Comparison of ENCODE assay signal across 23 mouse cellular contexts in the genomic region with DNA sequence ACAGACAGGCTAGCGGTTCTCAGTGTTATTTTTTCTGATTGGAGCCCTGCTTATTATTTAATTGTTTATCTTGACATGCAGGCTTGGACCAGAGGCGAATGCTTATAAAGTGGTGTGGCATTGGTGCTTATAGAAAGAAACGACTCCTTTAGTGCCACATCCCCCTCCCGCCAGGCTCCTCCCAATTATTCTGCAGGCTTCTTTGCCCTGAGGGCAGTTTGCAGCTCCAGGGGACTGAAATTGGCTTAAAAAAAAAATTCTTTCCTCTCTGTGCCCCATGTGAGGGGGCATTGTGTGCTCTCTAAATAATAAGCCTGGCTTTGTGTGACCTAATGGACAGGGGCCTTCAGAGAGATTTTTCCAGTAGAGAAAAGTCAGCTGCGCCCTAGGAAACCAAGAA.
A peak's percentile ranks its signal among the peaks of the same experiment; 100 is the strongest.
DNase-seq lines count a peak whose midpoint lies in the region; ATAC-seq and TF ChIP-seq lines count a peak whose summit lies in the region.
"Had no signal": no experiment of that assay in that cellular context is flagged by ENCODE, and none has a peak within 500 bp of the region (broad histone marks: within the 10 kb centered on the region; RNA-seq: fewer than 3 reads in every experiment).

No protein-coding gene starts in this region.

- DNase-seq in forebrain, embryonic 11.5 days (ENCODE audit: low spot score), result peak; percentile 71
- peak; percentile 13 for DNase-seq in midbrain, embryonic 10.5 days (ENCODE audit: low spot score)
- peak; percentile 67 for DNase-seq in brain, embryonic 14.5 days (ENCODE audit: low read depth)
- peak; percentile 44 for DNase-seq in forebrain, embryonic 14.5 days (ENCODE audit: low spot score)
- no peak for DNase-seq in right cerebral cortex, postnatal 10 days (ENCODE audit: low spot score in 2 of 2)
- DNase-seq in frontal cortex, postnatal 14 days (ENCODE audit: low spot score in 2 of 2), result no peak
- DNase-seq: adrenal gland, adult 2 months; cerebellum, adult 18-20 months; cerebellum, postnatal 14 days; gastrocnemius, adult 2 months; kidney, postnatal 25 days; lung, adult 18-20 months; lung, postnatal 10 days; thymus, postnatal 25 days had no signal

- TF ChIP-seq CTCF in brain, embryonic 14.5 days (IDR thresholded peaks at IDR 0.05; ENCODE audit: borderline replicate concordance, extremely low read depth, insufficient read depth, insufficient read length), result no peak

- H3K9me3 ChIP-seq in forebrain, embryonic 11.5 days (ENCODE audit: control insufficient read depth, low read length), result no peaks in the 10 kb centered on the region
- H3K9me3 ChIP-seq in forebrain, embryonic 15.5 days, result no peaks in the 10 kb centered on the region
- 0 out of 2 replicates have a peak, but pooled peaks cover 4% of the 10 kb centered on the region for H3K9me3 ChIP-seq in midbrain, embryonic 10.5 days (replicated peaks)
- no peaks in the 10 kb centered on the region for H3K9me3 ChIP-seq in midbrain, embryonic 13.5 days
- no peaks in the 10 kb centered on the region for H3K9me3 ChIP-seq in forebrain, embryonic 14.5 days (replicated peaks; ENCODE audit: control insufficient read depth, low read length)
- H3K9me3 ChIP-seq: limb, embryonic 13.5 days; liver, embryonic 12.5 days had no signal

- no peak overlapping the region for H3K27ac ChIP-seq in forebrain, embryonic 11.5 days (ENCODE audit: low read depth, low read length)
- no peak overlapping the region for H3K27ac ChIP-seq in forebrain, embryonic 15.5 days (replicated peaks)
- no peak overlapping the region; the same call in 1 of the 2 replicates for H3K27ac ChIP-seq in midbrain, embryonic 10.5 days (replicated peaks)
- no peak overlapping the region for H3K27ac ChIP-seq in midbrain, embryonic 13.5 days
- H3K27ac ChIP-seq in forebrain, embryonic 14.5 days (ENCODE audit: low read depth, low read length), result no peak overlapping the region
- H3K27ac ChIP-seq: gastrocnemius, adult 2 months; layer of hippocampus, adult 2 months; limb, embryonic 13.5 days; liver, embryonic 12.5 days had no signal

- TF ChIP-seq POLR2A in brain, embryonic 14.5 days (IDR thresholded peaks at IDR 0.05; ENCODE audit: borderline replicate concordance, extremely low read depth, insufficient read depth, insufficient read length, poor library complexity, severe bottlenecking), result no peak

- H3K27me3 ChIP-seq in forebrain, embryonic 11.5 days (ENCODE audit: control insufficient read depth, insufficient read depth, low read length), result no peaks in the 10 kb centered on the region
- no peaks in the 10 kb centered on the region for H3K27me3 ChIP-seq in forebrain, embryonic 15.5 days
- H3K27me3 ChIP-seq in midbrain, embryonic 10.5 days (ENCODE audit: low read depth, poor library complexity, severe bottlenecking), result no peaks in the 10 kb centered on the region
- no peaks in the 10 kb centered on the region for H3K27me3 ChIP-seq in midbrain, embryonic 13.5 days
- H3K27me3 ChIP-seq in forebrain, embryonic 14.5 days (replicated peaks; ENCODE audit: control insufficient read depth, insufficient read depth, low read length), result no peaks in the 10 kb centered on the region
- H3K27me3 ChIP-seq: limb, embryonic 13.5 days; liver, embryonic 12.5 days; Patski had no signal

- peak; percentile 66; the same call in 1 of the 2 replicates for ATAC-seq in forebrain, embryonic 11.5 days (replicated peaks; ENCODE audit: low FRiP score)
- no peak for ATAC-seq in forebrain, embryonic 15.5 days (replicated peaks)
- no peak for ATAC-seq in midbrain, embryonic 13.5 days
- ATAC-seq in forebrain, embryonic 14.5 days, result no peak
- ATAC-seq: intestine, postnatal 0 days; liver, embryonic 12.5 days; Patski had no signal

- H3K4me3 ChIP-seq in forebrain, embryonic 11.5 days (ENCODE audit: low read depth, low read length), result no peak overlapping the region
- H3K4me3 ChIP-seq in forebrain, embryonic 15.5 days, result no peak overlapping the region
- H3K4me3 ChIP-seq in midbrain, embryonic 10.5 days, result no peak overlapping the region
- no peak overlapping the region for H3K4me3 ChIP-seq in midbrain, embryonic 13.5 days (replicated peaks)
- H3K4me3 ChIP-seq in forebrain, embryonic 14.5 days (ENCODE audit: low read depth, low read length), result no peak overlapping the region
- H3K4me3 ChIP-seq: gastrocnemius, adult 2 months; layer of hippocampus, adult 2 months; limb, embryonic 13.5 days; liver, embryonic 12.5 days; myocyte had no signal

- peaks cover 8% of the 10 kb centered on the region; the same call in 1 of the 2 replicates for H3K4me1 ChIP-seq in forebrain, embryonic 11.5 days (replicated peaks; ENCODE audit: control insufficient read depth, insufficient read depth, low read length)
- peaks cover 8% of the 10 kb centered on the region for H3K4me1 ChIP-seq in forebrain, embryonic 15.5 days
- peaks cover 21% of the 10 kb centered on the region for H3K4me1 ChIP-seq in midbrain, embryonic 10.5 days
- H3K4me1 ChIP-seq in midbrain, embryonic 13.5 days (replicated peaks), result peaks cover 16% of the 10 kb centered on the region
- H3K4me1 ChIP-seq in forebrain, embryonic 14.5 days (ENCODE audit: control insufficient read depth, insufficient read depth, low read length), result peaks cover 6% of the 10 kb centered on the region
- H3K4me1 ChIP-seq: liver, embryonic 12.5 days had no signal

- H3K36me3 ChIP-seq in forebrain, embryonic 11.5 days (ENCODE audit: control insufficient read depth, insufficient read depth, low read length), result no peaks in the 10 kb centered on the region
- no peaks in the 10 kb centered on the region for H3K36me3 ChIP-seq in forebrain, embryonic 15.5 days
- no peaks in the 10 kb centered on the region for H3K36me3 ChIP-seq in midbrain, embryonic 10.5 days
- no peaks in the 10 kb centered on the region for H3K36me3 ChIP-seq in midbrain, embryonic 13.5 days
- no peaks in the 10 kb centered on the region for H3K36me3 ChIP-seq in forebrain, embryonic 14.5 days (ENCODE audit: control insufficient read depth, insufficient read depth, low read length)
- H3K36me3 ChIP-seq: limb, embryonic 13.5 days; liver, embryonic 12.5 days had no signal

- no peak overlapping the region for H3K4me2 ChIP-seq in forebrain, embryonic 11.5 days (ENCODE audit: low read depth, low read length, severe bottlenecking)
- no peak overlapping the region for H3K4me2 ChIP-seq in forebrain, embryonic 15.5 days (replicated peaks)
- H3K4me2 ChIP-seq in midbrain, embryonic 13.5 days (replicated peaks), result no peak overlapping the region
- no peak overlapping the region for H3K4me2 ChIP-seq in forebrain, embryonic 14.5 days (ENCODE audit: low read length)
- H3K4me2 ChIP-seq: limb, embryonic 13.5 days; liver, embryonic 12.5 days; midbrain, embryonic 11.5 days had no signal

- H3K9ac ChIP-seq in forebrain, embryonic 11.5 days (ENCODE audit: low read length), result no peak overlapping the region
- no peak overlapping the region for H3K9ac ChIP-seq in forebrain, embryonic 15.5 days (replicated peaks)
- H3K9ac ChIP-seq in midbrain, embryonic 13.5 days (replicated peaks), result no peak overlapping the region
- no peak overlapping the region for H3K9ac ChIP-seq in forebrain, embryonic 14.5 days (ENCODE audit: low read length)
- H3K9ac ChIP-seq: limb, embryonic 13.5 days; liver, embryonic 12.5 days had no signal

- WGBS in forebrain, embryonic 11.5 days, result 21% methylated on average over 5 of the region's 5 CpGs
- 9% methylated on average over 5 of the region's 5 CpGs for WGBS in forebrain, embryonic 15.5 days
- 60% methylated on average over 5 of the region's 5 CpGs for WGBS in midbrain, embryonic 10.5 days
- WGBS in midbrain, embryonic 13.5 days, result 31% methylated on average over 5 of the region's 5 CpGs
- 7% methylated on average over 5 of the region's 5 CpGs for WGBS in forebrain, embryonic 14.5 days

Comparison
In these comparisons a context has a peak if more than half of its experiments do, and no peak if none do; other contexts are left out.
1. DNase-seq: peak in forebrain, embryonic 11.5 days (single experiment), midbrain, embryonic 10.5 days (single experiment), brain, embryonic 14.5 days (single experiment) and forebrain, embryonic 14.5 days (single experiment); none in right cerebral cortex, postnatal 10 days (0 of 2) and frontal cortex, postnatal 14 days (0 of 2).